Mouse (Mus musculus) adrenal gland, postnatal 25 days (tissue): ENCODE data around the gene Ggct. TPM values are rescaled to one million over a fixed set of nuclear protein-coding genes. Genes with fewer than 3 reads are reported as not detected.
A peak's percentile ranks its signal among the peaks of the same experiment; 100 is the strongest.

Source experiments
- DNase-seq: peaks from one replicate; pipeline ENCODE4 v3.0.0; 2021; ENCODE audit warnings: mixed read lengths
- long read RNA-seq: library from polyadenylated mRNA; stranded (forward); transcript quantifications from one replicate; pipeline ENCODE4 v2.0.0, GENCODE M21; 2021
- total RNA-seq: library from RNA; stranded (reverse); gene quantifications from 2 replicates; pipeline ENCODE4 v1.2.3, GENCODE M21; 2021

Ggct gene
- total RNA-seq: 7.2 and 7.4 TPM in 2 replicates
- long read RNA-seq, partial matches to known transcripts: 0 of 4 reads
- long read RNA-seq, other reads (novel, unspliced or antisense): 0 of 4 reads

DNA sequence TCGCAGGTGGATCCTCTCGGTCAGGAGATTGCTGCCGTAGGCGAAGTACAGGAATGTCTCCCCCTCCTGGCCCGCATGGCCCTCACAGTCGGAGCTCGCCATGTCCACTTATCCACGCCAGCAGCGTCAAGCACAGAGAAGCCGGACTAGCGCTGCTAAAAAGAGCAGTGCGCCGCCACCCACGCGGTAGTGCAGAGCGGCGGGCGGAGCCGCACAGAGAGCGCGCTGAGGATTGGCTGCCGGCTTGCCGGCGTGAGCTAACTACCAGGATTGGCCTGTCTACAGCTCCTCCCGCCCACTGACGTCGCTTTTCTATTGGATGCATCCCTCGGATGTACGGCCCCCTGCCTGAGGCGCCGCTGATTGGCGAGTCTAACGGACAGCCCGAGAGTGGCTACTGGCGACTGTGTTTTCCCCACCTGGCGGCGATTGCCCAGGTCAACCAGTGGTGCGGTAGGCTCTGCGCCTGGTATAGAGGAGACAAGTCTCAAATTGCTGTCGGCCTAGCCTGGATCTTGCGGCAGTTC, at the start of gene Ggct:
TSS of gene Ggct (minus strand) at position 217 of the 527 bp plus-strand sequence.
- DNase-seq: peak; percentile 94

DNA sequence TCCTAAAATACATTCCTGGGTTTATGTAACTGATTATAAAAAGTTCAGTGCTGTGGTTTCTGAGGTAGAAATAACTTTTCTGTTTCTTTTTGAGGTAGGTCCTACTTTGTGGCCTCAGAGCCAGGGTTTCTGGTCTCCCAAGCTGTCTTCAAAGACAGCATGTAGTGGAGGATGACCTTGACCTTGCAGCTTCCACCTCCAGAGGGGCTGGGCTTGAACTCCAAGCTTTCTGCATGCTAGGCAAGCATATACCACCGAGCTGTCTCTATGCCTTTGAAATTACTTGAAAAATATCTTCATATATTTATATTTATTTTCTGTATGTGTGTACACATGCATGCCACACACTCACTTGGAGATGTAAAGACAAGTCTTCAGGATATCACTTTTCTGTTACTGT, 47.3 kb upstream of the Ggct start:
- no peak for DNase-seq

DNA sequence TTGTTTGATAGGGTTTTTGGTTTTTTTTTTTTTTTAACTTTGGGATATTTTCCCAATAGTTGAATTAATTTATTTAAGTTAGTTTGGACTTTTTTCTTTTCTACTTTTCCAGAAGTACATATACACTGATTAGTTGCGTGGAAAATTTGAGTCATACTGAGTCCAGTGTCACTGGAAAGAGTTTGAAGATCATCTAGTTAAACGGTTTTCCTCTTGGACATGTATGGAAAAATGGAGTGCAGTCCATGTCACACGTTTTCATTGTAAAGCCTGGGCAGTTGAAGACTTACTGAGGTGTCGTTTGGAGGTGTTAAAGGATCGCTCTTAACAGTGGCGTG, 46.7 kb upstream of the Ggct start:
- no peak for DNase-seq

DNA sequence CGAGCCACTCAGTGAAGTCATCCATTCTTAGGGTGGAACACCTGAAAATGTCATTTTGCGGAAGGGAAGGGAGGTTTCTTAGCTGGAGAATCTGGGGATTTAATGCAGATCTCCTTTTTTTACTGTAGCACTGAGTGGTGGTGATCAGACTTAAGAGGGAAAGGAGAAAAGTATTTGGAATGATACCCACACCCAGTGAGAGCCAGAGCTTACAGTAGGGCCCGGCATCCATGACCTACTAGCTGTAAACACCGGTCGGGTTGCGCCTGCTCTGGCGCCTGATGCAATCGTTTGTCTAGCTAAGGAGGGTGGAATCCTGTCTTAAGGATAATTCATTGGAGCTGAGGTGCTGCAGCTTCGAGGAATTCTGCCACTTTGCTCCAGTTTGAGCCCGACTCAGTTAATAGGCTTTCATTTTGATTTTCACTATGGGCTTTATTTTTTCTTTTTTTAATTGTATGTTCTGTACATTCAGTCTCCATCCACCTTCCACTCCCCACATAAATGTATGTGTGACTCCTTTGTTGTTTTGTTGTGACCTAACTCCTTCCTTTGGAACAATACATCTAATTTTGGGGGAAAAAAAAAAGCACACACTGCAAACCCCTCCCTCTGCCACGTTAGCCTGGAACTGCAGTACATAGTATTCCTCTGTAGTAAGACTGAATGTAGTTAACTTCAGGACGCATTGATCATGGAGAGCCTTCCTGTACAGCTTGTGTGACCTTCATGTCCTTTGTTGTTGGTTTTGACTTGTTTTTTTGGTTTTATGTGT, 46.1 kb upstream of the Ggct start:
- DNase-seq: peak; percentile 12

- peak; percentile 88 for DNase-seq
Observed at GRCm38 (mm10) chr6:55037799-55038670, 45.3 kb upstream of the Ggct start, which contains the start of gene Gars. Gene Gars (plus strand): TSS chr6:55038007.

GRCm38 (mm10) chr6:55036731-55037130, 44.0 kb upstream of the Ggct start:
- no peak for DNase-seq

DNA sequence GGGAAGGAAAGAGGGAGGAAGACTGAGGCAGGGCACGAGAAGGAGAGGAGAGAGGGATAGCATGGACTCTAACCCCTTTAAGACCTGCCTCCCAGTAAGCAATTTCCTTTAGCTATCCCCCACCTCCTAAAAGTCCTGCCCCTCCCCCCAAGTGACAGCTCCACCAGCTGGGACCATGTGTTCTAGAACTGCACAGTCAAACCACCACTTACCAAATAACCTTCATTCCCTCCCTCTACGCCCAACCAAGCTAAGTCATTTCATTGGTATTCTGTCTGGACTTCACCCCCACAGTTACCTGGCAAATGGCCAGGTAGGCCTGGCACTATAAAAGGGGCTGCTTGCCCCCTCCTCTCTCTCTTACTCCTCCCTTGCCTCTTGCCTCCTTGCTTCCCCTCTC, 34.9 kb upstream of the Ggct start:
- DNase-seq: no peak

DNA sequence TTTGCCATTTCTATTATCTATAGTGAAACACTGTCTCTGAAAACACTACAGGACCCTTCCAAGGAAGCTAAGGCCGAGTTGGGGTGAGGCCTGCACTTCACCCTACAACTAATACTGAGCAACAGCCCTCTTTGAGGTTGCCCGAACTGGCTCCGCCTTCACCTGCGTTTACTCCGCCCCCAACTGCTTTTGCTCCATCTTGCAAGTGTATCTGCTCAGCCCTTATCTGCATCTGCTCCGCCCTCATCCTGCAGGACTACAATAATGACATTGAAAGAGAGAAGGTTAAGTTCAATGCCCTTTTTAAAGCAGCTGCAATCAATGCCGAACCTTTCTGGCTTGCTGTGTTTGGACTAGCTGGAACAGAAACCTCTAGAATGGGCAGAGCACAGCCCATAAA, 29.1 kb upstream of the Ggct start:
- no peak for DNase-seq

- no peak for DNase-seq
Observed at GRCm38 (mm10) chr6:55018417-55018816, 25.7 kb upstream of the Ggct start.

GRCm38 (mm10) chr6:55016710-55017583, 24.2 kb upstream of the Ggct start:
- DNase-seq: peak; percentile 33

- DNase-seq: peak; percentile 46
Observed at GRCm38 (mm10) chr6:55016236-55016635, 23.5 kb upstream of the Ggct start.

- DNase-seq: no peak
Observed at GRCm38 (mm10) chr6:55014184-55014583, 21.4 kb upstream of the Ggct start.

GRCm38 (mm10) chr6:55012516-55012915, 19.8 kb upstream of the Ggct start:
- no peak for DNase-seq

DNA sequence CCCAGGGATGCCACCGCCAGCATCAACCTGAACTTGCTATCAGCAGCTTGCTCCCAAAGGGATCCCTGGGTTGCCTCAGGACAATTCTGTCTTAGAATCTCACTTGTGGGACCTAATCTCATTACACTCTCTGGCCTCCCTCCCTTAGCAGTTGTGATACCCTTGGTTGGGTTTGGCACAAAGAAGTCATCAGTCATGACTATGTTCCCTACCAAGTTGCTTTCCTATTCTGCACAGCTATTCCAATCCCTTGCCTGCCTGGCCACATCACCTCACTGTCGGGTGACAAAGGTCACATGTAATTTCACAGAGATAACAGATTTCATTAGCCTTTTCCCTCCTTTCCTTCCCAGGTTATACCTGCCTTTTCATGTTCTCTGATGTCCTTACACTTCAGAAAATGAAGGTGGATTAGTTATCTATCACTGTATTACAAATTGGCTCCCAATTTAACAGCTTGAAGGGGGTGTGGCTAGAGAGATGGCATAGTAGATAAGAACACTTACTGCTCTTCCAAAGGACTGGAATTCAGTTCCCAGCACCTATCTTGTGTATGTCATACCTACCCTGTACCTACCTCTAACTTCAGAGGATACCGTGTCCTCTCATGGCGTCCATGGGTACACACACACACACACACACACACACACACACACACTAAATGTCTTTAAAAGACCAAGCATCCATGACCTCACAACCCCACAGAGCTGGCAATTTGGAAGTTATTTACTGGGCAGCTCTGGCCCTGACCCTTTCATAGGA, 17.8 kb upstream of the Ggct start:
- DNase-seq: no peak

- DNase-seq: no peak
Observed at GRCm38 (mm10) chr6:55009391-55010230, 16.9 kb upstream of the Ggct start.

GRCm38 (mm10) chr6:55008401-55008800, 15.7 kb upstream of the Ggct start:
- peak; percentile 17 for DNase-seq

- DNase-seq: no peak
Observed at GRCm38 (mm10) chr6:55003559-55003958, 10.8 kb upstream of the Ggct start.

GRCm38 (mm10) chr6:55002438-55002837, 9.7 kb upstream of the Ggct start:
- DNase-seq: no peak

DNA sequence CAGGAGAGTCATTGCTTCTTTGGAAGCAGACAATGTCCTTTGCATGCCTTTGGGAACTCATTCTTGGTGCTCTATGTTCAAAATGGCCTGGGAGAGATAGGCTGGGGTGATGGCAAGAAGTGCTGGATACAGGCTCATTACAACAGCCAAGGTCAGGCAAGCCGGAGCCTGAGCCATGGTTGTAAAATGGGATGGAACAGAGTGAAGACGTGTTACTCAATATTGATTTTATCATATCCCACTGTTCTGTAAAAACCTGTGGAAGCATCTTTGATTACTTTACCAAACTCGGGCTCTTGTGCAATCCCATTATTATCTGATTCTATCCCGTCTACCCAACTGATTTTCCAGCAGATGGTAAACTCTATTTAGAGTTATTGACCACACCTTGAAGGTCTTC, 8.6 kb upstream of the Ggct start:
- DNase-seq: no peak

- no peak for DNase-seq
Observed at GRCm38 (mm10) chr6:54997726-54998125, 5.0 kb upstream of the Ggct start.
